Mouse (Mus musculus) central nervous system, embryonic 14 days (tissue): ENCODE measurements around the gene Rpl26. TPM values are rescaled to one million over a fixed set of nuclear protein-coding genes. Genes with fewer than 3 reads are reported as not detected.

Experiments
- polyA plus RNA-seq: library from polyadenylated mRNA; depleted of rRNA; stranded (reverse); fragments of >200 nt; gene quantifications from 2 replicates; pipeline ENCODE4 v1.2.3, GENCODE M21; 2012; rRNA removed

Gene Rpl26
- 2,655 and 2,766 TPM in 2 replicates for polyA plus RNA-seq

DNA sequence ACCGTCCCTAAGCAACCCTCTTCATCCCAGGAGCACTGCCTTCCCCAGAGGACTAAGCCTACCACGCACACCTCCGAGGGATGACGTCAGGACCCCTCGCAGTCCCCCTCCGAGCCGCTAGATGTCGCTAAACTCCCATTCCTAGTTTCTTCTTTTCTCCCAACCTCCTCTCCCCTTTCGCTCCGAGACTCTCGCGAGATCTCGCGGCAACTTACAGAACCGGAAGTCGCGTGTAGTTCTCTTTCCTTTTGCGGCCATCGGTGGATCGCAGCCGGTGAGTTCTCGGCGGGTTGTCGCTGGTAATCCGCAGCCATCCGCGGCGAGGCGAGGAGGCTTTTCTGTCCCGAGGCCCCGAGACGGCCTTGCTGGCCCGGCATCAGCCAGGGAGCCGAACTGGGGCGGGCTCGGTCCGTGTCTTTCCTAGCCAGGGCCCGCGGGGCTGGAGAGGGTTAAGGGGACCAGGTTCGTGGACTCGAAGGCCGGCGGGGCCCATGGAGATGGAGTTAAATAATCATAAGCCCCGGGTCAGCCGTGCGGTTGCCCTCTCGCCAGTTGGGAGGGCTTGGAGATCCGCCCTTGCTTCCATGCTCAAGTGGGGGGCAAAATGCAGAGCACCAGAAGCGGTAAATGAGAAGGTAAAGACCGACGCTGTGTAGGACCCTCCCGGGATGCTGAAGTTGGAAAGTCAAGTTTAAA lies at the start of gene Rpl26:
Gene Rpl26 (plus strand): TSS at position 233 of the 696 bp plus-strand sequence.

DNA sequence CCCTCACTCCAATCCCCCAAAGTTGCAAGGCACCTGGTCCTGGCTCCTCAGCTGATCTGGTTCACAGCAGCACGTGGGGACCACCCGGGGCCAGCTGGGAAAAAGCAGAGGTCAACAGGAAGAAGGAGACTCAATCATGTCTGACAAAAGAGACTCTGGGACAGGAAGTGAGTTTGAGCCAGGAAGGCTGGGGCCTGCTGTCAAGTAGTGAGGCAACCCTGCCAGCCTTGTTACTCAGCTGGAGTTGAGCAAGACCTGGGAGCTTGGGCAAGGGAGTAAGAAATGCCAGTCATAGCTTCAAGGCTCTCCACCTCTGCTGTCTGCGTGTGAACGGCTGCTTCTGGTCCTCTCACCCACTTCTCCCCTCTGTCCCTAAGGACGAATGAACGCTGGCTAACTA lies 29.6 kb upstream of the Rpl26 start, which contains the start of gene Ndel1:
Gene Ndel1 (minus strand): TSS at position 111 of the 400 bp plus-strand sequence.

DNA sequence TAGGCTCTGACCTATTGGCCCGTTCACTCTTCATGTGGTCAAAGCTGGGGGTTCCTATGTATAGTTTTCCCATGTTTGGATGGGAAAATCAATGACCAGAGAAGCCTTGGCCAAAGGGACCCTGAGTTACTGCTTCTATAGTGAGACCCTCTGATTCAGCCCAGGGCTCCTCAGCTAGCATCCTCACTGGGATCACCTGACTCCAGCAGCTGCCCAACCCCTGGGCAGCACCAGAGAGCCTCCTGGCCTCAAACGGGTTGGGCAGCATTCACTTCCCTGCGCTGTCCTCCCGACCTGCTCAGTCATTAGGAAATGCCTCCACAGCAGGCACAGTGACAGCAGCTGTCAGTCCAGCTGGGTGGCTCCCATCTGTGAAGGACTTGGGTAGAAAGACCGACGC lies 13.1 kb upstream of the Rpl26 start, which contains the start of gene Rnf222:
Gene Rnf222 (plus strand): TSS at position 301 of the 400 bp plus-strand sequence.

DNA sequence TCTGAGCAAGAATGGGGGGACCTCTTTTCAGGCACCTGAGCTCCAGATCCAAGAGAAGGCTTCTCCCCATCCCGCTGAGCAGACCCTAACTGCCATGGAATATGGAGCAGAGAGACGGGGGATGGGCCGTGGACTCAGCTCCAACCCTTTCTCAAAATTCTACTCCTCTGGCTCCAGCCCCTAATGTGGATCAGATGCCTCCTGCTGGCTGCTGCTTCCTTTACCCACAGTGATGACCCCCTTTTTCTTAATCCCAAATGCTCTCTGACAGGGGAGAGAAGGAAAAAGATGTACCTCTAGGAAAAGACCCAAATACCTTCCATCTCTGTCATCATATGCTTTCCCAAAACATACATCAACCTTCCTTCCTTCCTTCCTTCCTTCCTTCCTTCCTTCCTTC lies 25.6 kb downstream of the Rpl26 start, which contains the start of gene Odf4:
Gene Odf4 (minus strand): TSS at position 101 of the 400 bp plus-strand sequence.

Other genes starting within 250 kb of the Rpl26 start
- gene Myh10, start 210.0 kb upstream of the Rpl26 start, polyA plus RNA-seq = 155 and 158 TPM in 2 replicates
- 64.1 and 65.1 TPM in 2 replicates for gene Ndel1, start 29.7 kb upstream of the Rpl26 start, polyA plus RNA-seq
- gene Rnf222, start 13.0 kb upstream of the Rpl26 start, polyA plus RNA-seq = 0.05 and 0.09 TPM in 2 replicates
- gene Odf4, start 25.5 kb downstream of the Rpl26 start, polyA plus RNA-seq = 3.6 and 4.4 TPM in 2 replicates
- 25.8 and 37.0 TPM in 2 replicates for gene Arhgef15, start 55.9 kb downstream of the Rpl26 start, polyA plus RNA-seq
- gene Slc25a35, start 66.5 kb downstream of the Rpl26 start, polyA plus RNA-seq = 2.8 and 4.0 TPM in 2 replicates
- 28.5 and 29.6 TPM in 2 replicates for gene Rangrf, start 73.6 kb downstream of the Rpl26 start, polyA plus RNA-seq
- 22.2 and 22.3 TPM in 2 replicates for gene Pfas, start 106.9 kb downstream of the Rpl26 start, polyA plus RNA-seq
- 113 and 118 TPM in 2 replicates for gene Ctc1, start 114.3 kb downstream of the Rpl26 start, polyA plus RNA-seq
- 64.2 and 75.8 TPM in 2 replicates for gene Aurkb, start 144.1 kb downstream of the Rpl26 start, polyA plus RNA-seq
- 18.7 and 19.3 TPM in 2 replicates for gene Borcs6, start 158.1 kb downstream of the Rpl26 start, polyA plus RNA-seq
- 28.7 and 30.3 TPM in 2 replicates for gene Tmem107, start 169.2 kb downstream of the Rpl26 start, polyA plus RNA-seq
- gene Vamp2, start 186.9 kb downstream of the Rpl26 start, polyA plus RNA-seq = 230 and 263 TPM in 2 replicates
- gene Per1, start 193.6 kb downstream of the Rpl26 start, polyA plus RNA-seq = 11.7 and 14.5 TPM in 2 replicates
- 0.32 and 0.58 TPM in 2 replicates for gene Hes7, start 218.8 kb downstream of the Rpl26 start, polyA plus RNA-seq
- gene 9130213A22Rik, start 221.0 kb downstream of the Rpl26 start, polyA plus RNA-seq = 0.36 and 0.44 TPM in 2 replicates
- 2.3 and 2.7 TPM in 2 replicates for gene Aloxe3, start 224.3 kb downstream of the Rpl26 start, polyA plus RNA-seq